ENCODE assay signal across 8 mouse cellular contexts in the genomic region with DNA sequence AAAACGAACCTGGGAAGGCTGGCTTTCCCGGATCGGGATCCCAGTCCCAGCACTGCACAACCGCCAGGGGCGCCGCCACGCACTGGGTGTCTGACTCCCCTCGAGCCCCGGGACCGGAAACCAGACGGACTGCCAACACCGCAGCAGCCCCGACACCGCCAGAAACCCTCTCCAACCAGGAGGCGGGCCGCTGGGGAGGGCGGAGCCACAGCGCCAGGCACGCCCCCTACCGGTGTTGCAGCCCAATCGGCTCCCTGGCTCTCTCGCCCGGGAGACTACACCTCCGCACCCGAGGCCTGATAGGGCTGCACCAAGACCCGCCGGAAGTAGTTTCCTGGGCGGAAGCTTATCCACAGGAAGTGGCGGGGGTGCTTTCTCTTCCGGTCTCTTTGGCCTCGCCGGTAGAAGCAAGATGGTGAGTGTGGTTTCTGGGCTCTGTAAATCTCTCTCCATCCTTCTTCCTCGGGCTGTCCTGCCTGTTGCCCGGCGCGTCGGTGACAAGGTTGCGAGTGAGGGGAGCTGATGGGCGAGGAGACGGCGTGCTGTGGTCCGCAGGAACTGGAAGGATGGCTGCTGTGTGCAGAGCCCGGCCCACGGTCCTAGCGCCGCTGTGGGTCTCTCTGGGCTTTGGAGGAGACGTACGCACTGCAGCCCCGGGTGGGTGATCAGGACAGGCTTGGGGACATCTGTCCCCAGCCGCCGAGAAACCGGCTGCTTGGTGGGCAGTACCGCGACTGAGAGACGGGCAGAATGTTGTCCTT. TPM values are rescaled to one million over a fixed set of nuclear protein-coding genes. Genes with fewer than 3 reads are reported as not detected.
DNase-seq lines count a peak whose midpoint lies in the region; ATAC-seq and TF ChIP-seq lines count a peak whose summit lies in the region.

A gene (plus strand): TSS at position 376 of the 761 bp plus-strand sequence.

- WGBS in hindbrain, embryonic 13.5 days = under 1% methylated on average over 54 of the region's 55 CpGs

- H3K4me3 ChIP-seq in hindbrain, embryonic 13.5 days = peak within 1 kb of the TSS; percentile 99

- H3K36me3 ChIP-seq in hindbrain, embryonic 13.5 days = peaks cover 39% of the 10 kb centered on the region

- in situ Hi-C loops in Patski (cut with MboI; ENCODE audit: low pct_unique_long_range_greater_than_20kb) = no loop called here

- ATAC-seq in Patski = peak; percentile 98
- peak; percentile 99 for ATAC-seq in hindbrain, embryonic 13.5 days (ENCODE audit: low FRiP score)

- H3K4me1 ChIP-seq in hindbrain, embryonic 13.5 days (replicated peaks) = peaks cover 24% of the 10 kb centered on the region

- no peaks in the 10 kb centered on the region for H3K9me3 ChIP-seq in hindbrain, embryonic 13.5 days

- H3K4me2 ChIP-seq in hindbrain, embryonic 13.5 days = peak within 1 kb of the TSS; percentile 88

- CTCF ChIA-PET in Patski (lab: Charles Lee) = interaction anchor here (1.0 to 1.6 kb wide), 2 partner anchors 10 to 24 kb away, joined by 3 to 5 read pairs; no protein-coding TSS in a partner anchor

- peak; percentile 93 for TF ChIP-seq CTCF in Patski (IDR thresholded peaks at IDR 0.05)

- DNase-seq in Patski (ENCODE audit: low read depth, low spot score) = peak; percentile 81
- DNase-seq in cerebellum, postnatal 14 days = peak; percentile 99
- peak; percentile 97 to 98 for DNase-seq in frontal cortex, postnatal 14 days (ENCODE audit: low spot score in 2 of 2)
- peak; percentile 95 to 99 for DNase-seq in layer of hippocampus, postnatal 25 days (ENCODE audit: extremely low spot score in 1 of 2, low spot score in 1 of 2)
- DNase-seq in lung, postnatal 25 days (ENCODE audit: low spot score) = peak; percentile 99
- DNase-seq in retina, embryonic 14.5 days (ENCODE audit: low spot score) = peak; percentile 99
- peak; percentile 99 for DNase-seq in thymus, postnatal 4 days

- no peaks in the 10 kb centered on the region for H3K27me3 ChIP-seq in Patski
- no peaks in the 10 kb centered on the region for H3K27me3 ChIP-seq in hindbrain, embryonic 13.5 days

- peak within 1 kb of the TSS; percentile 92 for H3K27ac ChIP-seq in hindbrain, embryonic 13.5 days

- POLR2A ChIA-PET in Patski (lab: Charles Lee) = interaction anchor here (0.8 to 1.4 kb wide), 2 partner anchors 17 to 28 kb away, joined by 3 to 4 read pairs; no protein-coding TSS in a partner anchor

- peak within 1 kb of the TSS; percentile 97 for H3K9ac ChIP-seq in hindbrain, embryonic 13.5 days

RNA-seq across cellular contexts. Expression of the gene that starts here (rescaled TPM):
- polyA plus RNA-seq in Patski (2021) = 245 TPM
- 426 and 444 TPM in 2 replicates for polyA plus RNA-seq in hindbrain, embryonic 13.5 days (2015; fragmentation: Nextera tagmentation; extraction: Ambion mirVana)
- total RNA-seq in layer of hippocampus, postnatal 25 days (2021) = 100 to 1,000 TPM; 267 to 278 TPM

Comparison
In these comparisons a context has a peak if more than half of its experiments do, and no peak if none do; other contexts are left out.
1. Peak in every context shown above with its lines: DNase-seq, ATAC-seq, H3K4me3 ChIP-seq and H3K27ac ChIP-seq.